Mouse (Mus musculus) erythroblast, embryonic 14.5 days (primary cell): ENCODE data around the gene Rnf225. TPM values are rescaled to one million over a fixed set of nuclear protein-coding genes. Genes with fewer than 3 reads are reported as not detected.

ENCODE experiments used
- H3K27me3 ChIP-seq: 2 replicates; pipeline ENCODE4 v1.6.1; 2012; ENCODE audit warnings: inconsistent platforms; ENCODE audit not compliant: control insufficient read depth
- H3K36me3 ChIP-seq: 2 replicates; pipeline ENCODE4 v1.6.1; 2012; ENCODE audit warnings: mild to moderate bottlenecking, inconsistent platforms; ENCODE audit not compliant: control insufficient read depth
- H3K4me1 ChIP-seq: 2 replicates; pipeline ENCODE4 v1.6.1; 2012; ENCODE audit warnings: inconsistent platforms; ENCODE audit not compliant: control insufficient read depth
- H3K4me3 ChIP-seq: replicated peaks from 2 replicates; pipeline ENCODE3; 2012; ENCODE audit warnings: moderate library complexity, mild to moderate bottlenecking, inconsistent platforms
- H3K9me3 ChIP-seq: 2 replicates; pipeline ENCODE4 v1.6.1; 2012; ENCODE audit warnings: low read length, inconsistent platforms, mixed read lengths; ENCODE audit not compliant: control insufficient read depth
- GATA1 ChIP-seq: IDR thresholded peaks from 2 replicates; pipeline ENCODE4 v1.6.1; 2012; ENCODE audit warnings: low read length, inconsistent platforms, mixed read lengths
- TAL1 ChIP-seq: IDR thresholded peaks from 3 replicates; pipeline ENCODE4 v1.6.1; 2012; ENCODE audit warnings: low read length, inconsistent platforms, mixed read lengths
- polyA plus RNA-seq: library from polyadenylated mRNA; stranded (reverse); fragments of >175 nt; gene quantifications from 2 replicates; pipeline ENCODE4 v1.2.3, GENCODE M21; 2012

Rnf225 gene
- polyA plus RNA-seq, 1 experiment: 0.14 TPM

DNA sequence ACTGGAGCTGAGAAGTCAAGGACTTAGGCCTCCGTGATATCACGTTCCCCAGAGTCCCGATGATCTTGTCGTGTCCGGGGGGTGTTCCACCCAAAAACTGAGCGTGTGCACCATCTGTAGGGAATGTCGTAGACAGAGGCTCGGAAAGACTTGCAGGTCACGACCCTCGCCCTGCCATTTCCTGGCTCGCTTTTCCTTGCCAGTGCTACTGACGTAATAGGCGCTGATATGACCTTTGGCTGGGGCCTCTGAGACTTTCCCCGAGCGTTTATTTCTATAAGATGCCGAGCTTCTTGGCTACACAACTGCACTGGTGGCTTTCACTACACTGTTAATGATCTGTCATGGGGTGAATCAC, 22.6 kb downstream of the Rnf225 start:
- Histone ChIP-seq H3K9me3 (no peaks in the 10 kb centered on the region), H3K4me3 (peak overlapping the region; percentile 81), H3K4me1 (peaks cover 30% of the 10 kb centered on the region), H3K36me3 (no peaks in the 10 kb centered on the region), H3K27me3 (no peaks in the 10 kb centered on the region)
- TF ChIP-seq GATA1: no peak

DNA sequence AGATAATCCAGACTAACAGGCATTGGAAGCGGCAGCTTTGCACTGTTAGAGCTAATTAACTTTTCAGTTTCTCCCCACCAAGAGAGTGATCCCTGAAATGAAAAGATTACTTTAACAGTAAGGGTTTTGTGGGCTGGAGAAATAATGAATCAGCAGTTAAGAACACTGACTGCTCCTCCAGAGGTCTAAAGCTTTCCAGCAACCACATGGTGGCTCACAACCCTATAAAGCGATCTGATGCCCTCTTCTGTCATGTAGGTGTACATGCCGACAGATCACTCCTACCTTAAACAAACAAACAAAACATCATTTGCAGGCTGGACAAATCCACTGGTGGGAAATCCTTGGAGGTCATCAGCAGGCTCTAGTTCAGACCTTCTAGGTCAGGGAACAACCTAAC, 27.7 kb downstream of the Rnf225 start:
- Histone ChIP-seq H3K9me3 (no peaks in the 10 kb centered on the region), H3K4me3 (no peak overlapping the region), H3K27me3 (no peaks in the 10 kb centered on the region), H3K4me1 (peaks cover 29% of the 10 kb centered on the region), H3K36me3 (no peaks in the 10 kb centered on the region)
- TF ChIP-seq TAL1: no peak
- TF ChIP-seq GATA1: no peak

DNA sequence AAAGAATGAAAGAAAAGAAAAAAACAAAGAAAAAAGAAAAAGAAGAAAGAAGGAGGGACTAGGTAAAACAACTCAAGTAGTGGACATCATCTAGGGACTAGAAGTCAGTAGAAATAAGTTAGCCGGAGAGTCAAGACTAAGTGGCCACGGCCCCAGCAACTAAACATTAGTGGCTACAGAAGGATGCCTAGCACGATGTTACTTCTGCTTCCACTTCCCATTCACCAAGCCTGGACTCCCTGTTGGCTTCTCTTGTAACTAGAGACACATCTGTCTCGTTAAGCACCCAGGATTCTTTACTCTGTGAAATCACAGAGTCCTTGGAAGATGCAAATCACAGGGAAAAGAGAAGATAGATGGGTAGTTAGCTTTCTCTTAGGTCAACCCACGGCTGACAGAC, 30.3 kb downstream of the Rnf225 start:
- Histone ChIP-seq H3K4me3 (no peak overlapping the region), H3K36me3 (no peaks in the 10 kb centered on the region), H3K4me1 (peaks cover 28% of the 10 kb centered on the region), H3K9me3 (no peaks in the 10 kb centered on the region), H3K27me3 (no peaks in the 10 kb centered on the region)
- TF ChIP-seq TAL1 (no peak), GATA1 (no peak)

- TF ChIP-seq GATA1 (no peak), TAL1 (no peak)
- no peaks in the 10 kb centered on the region for H3K9me3 ChIP-seq
- H3K27me3 ChIP-seq: no peaks in the 10 kb centered on the region
- no peaks in the 10 kb centered on the region for H3K36me3 ChIP-seq
- H3K4me1 ChIP-seq: peaks cover 32% of the 10 kb centered on the region
- H3K4me3 ChIP-seq: no peak overlapping the region
Measured at GRCm38 (mm10) chr7:12958948-12959347, 31.7 kb downstream of the Rnf225 start.

DNA sequence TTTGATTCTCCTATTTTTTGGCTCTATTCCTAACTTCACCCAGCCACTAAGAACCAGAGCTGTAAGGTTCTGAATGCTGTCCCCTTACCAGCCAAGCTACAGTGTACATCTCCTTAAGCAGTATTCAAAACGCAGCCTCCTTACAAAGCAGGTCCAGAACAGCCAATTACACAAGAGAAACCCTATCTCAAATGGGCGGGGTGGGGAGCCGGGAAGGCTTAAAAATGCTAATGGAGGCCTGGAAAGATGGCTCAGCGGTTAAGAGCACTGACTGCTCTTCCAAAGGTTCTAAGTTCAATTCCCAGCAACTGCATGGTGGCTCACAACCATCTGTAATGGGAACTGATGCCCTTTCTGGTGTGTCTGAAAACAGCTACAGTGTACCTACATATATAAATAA, 32.5 kb downstream of the Rnf225 start:
- Histone ChIP-seq H3K9me3 (no peaks in the 10 kb centered on the region), H3K4me1 (peaks cover 36% of the 10 kb centered on the region), H3K36me3 (no peaks in the 10 kb centered on the region), H3K27me3 (no peaks in the 10 kb centered on the region), H3K4me3 (no peak overlapping the region)
- TF ChIP-seq TAL1: no peak
- TF ChIP-seq GATA1: no peak

DNA sequence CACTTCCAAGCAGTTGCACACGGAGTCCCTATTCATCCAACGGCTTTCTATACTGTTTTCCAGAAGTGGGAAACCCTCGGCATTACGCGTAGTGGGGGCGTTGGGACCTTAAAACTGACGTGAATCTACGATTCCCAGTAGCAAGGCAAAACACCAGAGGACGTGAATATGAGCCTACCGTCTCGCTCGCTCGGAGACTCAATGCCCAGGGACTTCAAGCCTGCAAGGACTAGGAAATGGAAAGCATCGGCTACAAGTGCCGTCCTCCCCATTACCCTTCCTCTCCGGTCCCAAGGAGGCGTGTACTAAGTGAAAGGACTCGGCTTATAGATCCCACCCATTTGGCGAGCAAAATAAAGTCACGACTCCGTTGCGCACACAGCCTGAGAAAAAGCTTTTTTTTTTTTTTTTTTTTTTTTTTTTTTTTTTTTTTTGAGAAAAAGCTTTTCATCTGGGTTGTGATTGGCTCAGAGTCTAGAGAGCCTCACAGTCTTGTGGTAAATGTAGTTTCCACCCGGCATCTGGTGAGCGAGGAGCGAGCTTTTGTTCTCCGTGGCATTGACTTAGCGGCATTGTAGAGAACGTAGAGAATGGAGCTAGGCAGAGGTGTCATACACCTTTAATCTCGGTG, 34.4 kb downstream of the Rnf225 start:
- TF ChIP-seq TAL1: no peak
- TF ChIP-seq GATA1: no peak
- Histone ChIP-seq H3K36me3 (no peaks in the 10 kb centered on the region), H3K4me3 (peak overlapping the region; percentile 75)

GRCm38 (mm10) chr7:12965678-12966091, 38.5 kb downstream of the Rnf225 start, which contains the start of gene Zfp324:
Gene Zfp324 (plus strand): TSS chr7:12965838.
- peaks cover 71% of the 10 kb centered on the region for H3K4me1 ChIP-seq
- H3K4me3 ChIP-seq: peak within 1 kb of the TSS; percentile 77

More for the DNA sequence above, 34.4 kb downstream of the Rnf225 start:
- H3K9me3 ChIP-seq: no peaks in the 10 kb centered on the region
- no peaks in the 10 kb centered on the region for H3K27me3 ChIP-seq
- peaks cover 55% of the 10 kb centered on the region for H3K4me1 ChIP-seq

GRCm38 (mm10) chr7:12966104-12966845, 39.1 kb downstream of the Rnf225 start:
- TF ChIP-seq TAL1 (no peak), GATA1 (no peak)
- H3K4me3 ChIP-seq: peak overlapping the region; percentile 77
- H3K4me1 ChIP-seq: peaks cover 67% of the 10 kb centered on the region
- H3K27me3 ChIP-seq: no peaks in the 10 kb centered on the region
- no peaks in the 10 kb centered on the region for H3K9me3 ChIP-seq
- peaks cover 32% of the 10 kb centered on the region for H3K36me3 ChIP-seq

More at GRCm38 (mm10) chr7:12965678-12966091, 38.5 kb downstream of the Rnf225 start, which contains the start of gene Zfp324:
- no peak for TF ChIP-seq GATA1
- no peak for TF ChIP-seq TAL1
- peaks cover 26% of the 10 kb centered on the region for H3K36me3 ChIP-seq
- no peaks in the 10 kb centered on the region for H3K27me3 ChIP-seq
- H3K9me3 ChIP-seq: no peaks in the 10 kb centered on the region

DNA sequence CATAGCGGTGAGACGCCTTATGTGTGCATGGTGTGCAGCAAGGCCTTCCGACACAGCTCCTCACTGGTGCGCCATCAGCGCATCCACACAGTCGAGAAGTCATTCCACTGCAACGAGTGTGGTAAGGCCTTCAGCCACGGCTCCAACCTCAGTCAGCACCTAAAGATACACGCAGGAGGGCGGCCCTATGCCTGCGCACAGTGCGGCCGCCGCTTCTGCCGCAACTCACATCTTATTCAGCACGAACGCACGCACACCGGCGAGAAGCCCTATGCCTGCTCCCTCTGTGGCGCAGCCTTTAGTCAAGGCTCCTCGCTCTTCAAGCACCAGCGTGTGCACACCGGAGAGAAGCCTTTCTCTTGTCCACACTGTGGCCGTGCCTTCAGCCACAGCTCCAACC, 43.7 kb downstream of the Rnf225 start:
- Histone ChIP-seq H3K36me3 (peaks cover 50% of the 10 kb centered on the region), H3K4me3 (no peak overlapping the region)

More for the DNA sequence above, 43.7 kb downstream of the Rnf225 start:
- TF ChIP-seq GATA1 (no peak), TAL1 (no peak)
- Histone ChIP-seq H3K9me3 (no peaks in the 10 kb centered on the region), H3K4me1 (peaks cover 40% of the 10 kb centered on the region), H3K27me3 (no peaks in the 10 kb centered on the region)
